Mouse (Mus musculus) spleen, postnatal 36 days (tissue): Measurements from ENCODE around the gene Sugt1.

Experiments used
- DNase-seq, 2 experiments: peaks; one replicate each; pipeline ENCODE4 v3.0.0; 2022; ENCODE audit warnings: low spot score in 2 of 2, mixed read lengths in 1 of 2

The Sugt1 gene

DNA sequence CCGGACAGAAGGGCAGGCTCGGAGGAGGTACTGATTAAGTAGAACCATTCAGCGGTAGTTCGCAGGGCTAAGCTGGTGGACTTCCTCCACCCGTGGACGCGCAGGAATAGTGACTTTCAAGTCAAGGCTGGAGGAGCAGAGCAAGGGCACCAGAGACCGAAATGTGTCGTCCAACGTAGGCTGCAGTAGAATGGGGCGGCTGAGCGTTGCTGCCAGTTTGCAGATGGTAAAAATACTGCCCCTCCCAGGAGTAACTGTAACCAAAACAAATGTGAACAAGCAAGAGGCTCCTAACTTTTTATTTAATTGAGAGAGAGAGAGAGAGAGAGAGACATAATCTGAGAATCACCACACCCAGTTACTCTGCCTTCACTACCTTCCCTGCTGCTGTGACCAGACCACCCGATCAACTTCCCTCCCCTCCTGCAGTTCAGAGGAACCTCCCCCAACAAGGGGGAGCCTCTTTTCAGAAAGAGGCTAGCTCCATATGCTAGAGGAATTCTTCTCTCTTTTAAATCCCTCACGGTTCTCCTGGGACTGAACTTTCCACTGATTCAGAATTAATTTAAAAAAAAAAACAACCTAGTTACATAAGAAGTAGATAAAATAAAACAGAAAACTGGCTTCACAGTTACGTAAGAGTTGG is 89.7 kb downstream of the Sugt1 start:
- no peak for DNase-seq

DNA sequence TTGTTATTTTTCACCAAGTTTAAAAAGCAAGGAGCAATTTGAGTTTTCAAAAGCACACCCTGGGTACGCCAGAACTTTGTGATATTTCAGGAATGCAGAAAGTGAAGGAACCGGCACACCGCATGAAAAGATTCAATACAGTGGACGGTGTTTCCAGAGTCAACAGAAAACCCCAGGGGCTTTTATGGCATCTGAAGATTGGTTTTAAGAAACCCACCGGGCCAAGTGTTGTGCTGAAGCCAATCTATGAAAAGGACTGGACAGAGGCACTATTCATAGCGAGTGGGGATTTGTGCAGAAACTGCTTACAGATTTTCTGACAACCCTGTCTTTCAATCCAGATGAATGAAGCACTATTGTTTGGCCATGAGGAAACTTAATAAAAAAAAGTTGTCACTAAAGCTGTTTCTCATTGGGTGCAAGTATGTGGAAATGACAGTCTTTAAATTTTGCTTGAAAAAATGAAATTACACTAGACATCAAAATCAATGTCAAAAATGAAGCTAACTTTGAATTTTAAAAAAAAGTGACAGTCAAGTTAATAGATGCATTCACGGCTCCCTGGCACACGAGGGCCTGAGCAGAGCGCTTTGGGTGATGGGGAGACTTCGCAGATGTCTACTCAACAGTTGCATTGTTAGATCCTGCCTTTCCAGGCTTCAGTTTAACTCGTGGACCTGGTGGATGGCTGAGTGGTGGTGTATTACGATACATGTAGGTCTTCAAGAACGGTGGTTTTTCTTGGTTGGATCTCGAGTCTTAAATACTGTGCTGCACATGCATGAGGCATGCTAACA is 90.6 kb downstream of the Sugt1 start:
- no peak for DNase-seq

- no peak for DNase-seq
Measured at GRCm38 (mm10) chr14:79680652-79681051, 93.2 kb downstream of the Sugt1 start.
